Mouse (Mus musculus): ENCODE measurements around the gene Dysf. TPM values are rescaled to one million over a fixed set of nuclear protein-coding genes. Genes with fewer than 3 reads are reported as not detected.

Dysf gene
- total RNA-seq, 1 experiment from 2014 or later = not detected

DNA sequence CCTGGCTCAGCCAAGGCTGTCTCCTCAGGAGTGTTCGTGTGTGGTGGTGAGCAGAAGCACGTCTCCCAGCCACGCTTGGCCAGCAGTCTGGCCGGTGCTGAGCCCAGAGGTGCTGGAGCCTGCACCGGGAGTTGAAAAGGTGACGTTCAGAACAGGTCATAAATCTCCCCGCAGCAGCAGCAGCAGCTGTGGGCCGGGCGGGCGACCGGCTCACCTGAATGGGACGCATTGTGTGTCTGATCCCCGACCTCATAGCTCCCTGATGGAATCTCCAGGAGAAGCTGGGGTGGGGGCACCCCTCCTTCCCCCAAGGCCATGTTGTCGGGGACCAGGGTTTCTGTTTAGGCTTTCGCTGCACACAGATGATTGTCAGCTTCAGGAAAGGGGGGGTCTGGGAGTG is 93.6 kb downstream of the Dysf start:
- ATAC-seq (replicated peaks; ENCODE audit: insufficient number of reproducible peaks, low FRiP score, low TSS enrichment, poor library complexity, severe bottlenecking) = no peak

DNA sequence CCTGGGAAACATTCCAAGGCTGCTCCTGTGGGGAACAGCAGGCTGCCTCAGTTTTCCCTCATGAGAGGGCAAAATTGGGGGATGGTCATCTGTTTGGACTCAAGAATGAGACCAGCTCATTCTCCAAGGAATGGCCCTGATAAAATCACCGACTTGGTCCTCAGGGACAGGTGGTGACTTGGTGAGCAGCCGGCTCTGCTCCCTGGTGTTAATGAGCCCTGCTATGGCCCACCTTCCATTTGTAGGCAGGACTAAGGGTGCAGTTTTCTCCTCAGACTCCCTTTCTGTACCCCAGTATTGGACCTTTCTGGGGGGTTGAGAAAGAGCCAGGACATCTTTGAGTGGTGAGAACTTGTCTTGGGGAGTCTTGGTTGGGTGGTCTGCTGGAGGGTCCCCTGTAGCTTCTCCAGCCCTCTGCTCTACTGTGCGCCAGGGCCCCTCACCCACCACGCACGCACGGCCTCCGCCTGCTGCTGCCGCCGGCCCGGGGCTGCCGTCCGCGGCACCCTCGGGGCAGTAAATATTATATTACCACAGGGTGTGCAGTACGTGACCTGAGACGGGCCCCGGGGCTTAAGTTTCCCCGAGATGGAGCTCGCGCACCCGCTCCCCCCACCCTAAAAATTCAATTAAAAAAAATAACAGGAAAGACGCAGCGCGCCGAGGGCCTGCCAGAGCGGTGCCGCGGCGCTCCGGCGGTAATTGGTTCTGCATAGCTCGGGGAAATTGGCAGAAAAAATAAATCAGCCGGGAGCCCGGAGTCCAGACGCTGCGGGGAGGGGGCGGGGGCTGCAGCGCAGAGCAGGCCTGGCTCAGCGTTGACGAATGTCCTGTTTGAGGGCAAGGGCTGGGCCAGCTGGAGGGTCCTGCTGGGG is 97.0 kb downstream of the Dysf start:
- no peak for ATAC-seq (replicated peaks; ENCODE audit: insufficient number of reproducible peaks, low FRiP score, low TSS enrichment, poor library complexity, severe bottlenecking)

DNA sequence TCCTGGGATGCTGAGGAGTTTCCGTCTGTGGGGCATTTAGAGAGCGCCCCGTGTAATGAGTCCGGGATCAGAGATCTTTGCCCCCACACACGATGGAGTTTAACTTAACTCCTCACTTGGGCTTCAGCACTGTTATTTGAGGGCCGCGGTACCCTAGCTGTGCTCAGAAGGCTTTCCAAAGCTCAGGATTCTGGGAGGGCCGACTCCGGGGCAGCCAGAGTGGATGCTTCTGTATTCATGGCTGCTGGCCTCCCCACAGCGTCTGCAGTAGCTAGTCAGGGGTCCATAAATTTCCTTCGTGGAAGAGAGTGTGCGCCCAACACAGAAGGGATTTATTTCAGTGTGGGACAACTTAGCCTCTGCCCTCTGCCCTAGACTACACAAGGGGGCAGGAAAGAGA is 97.7 kb downstream of the Dysf start:
- no peak for ATAC-seq (replicated peaks; ENCODE audit: insufficient number of reproducible peaks, low FRiP score, low TSS enrichment, poor library complexity, severe bottlenecking)

DNA sequence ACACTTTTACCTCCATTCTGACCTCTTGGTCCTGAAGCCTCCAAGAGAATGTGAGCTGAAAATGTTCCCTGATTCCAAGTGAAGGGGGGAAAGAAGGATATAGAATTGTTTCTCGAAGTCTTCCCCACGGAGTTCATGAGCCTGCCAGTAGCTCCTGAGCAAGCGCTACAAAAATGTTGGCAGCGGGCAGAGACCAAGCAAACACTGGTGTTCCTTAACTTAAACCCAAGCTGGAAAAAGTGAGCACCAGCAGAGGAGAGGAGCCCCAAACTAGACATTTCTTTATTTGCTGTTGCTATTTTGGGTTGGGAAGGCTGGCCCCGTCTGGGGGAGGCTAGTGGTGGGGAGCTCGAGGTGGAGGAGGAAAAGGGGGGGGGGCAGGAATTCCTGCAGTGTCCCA is 102.0 kb downstream of the Dysf start:
- ATAC-seq (replicated peaks; ENCODE audit: insufficient number of reproducible peaks, low FRiP score, low TSS enrichment, poor library complexity, severe bottlenecking) = no peak

DNA sequence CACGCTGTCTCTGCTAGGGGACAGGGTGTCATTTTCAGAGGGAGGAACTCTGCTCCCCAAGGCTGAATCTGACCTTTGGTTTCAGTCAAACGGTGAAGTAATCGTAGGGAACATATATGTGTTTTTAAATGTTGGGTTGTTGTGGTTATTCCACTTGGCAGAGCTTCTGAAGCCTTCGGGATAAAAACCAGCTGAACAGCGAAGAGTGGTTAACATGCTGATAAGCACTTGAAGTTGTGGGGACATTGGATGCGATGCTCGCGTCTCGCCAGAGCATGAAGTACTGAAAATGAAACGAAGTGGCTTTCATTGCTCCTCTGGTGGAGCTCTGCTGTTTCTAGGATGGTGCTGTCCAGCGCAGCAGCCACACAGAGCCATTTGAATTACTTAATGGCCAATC is 102.7 kb downstream of the Dysf start:
- ATAC-seq (replicated peaks; ENCODE audit: insufficient number of reproducible peaks, low FRiP score, low TSS enrichment, poor library complexity, severe bottlenecking) = no peak

DNA sequence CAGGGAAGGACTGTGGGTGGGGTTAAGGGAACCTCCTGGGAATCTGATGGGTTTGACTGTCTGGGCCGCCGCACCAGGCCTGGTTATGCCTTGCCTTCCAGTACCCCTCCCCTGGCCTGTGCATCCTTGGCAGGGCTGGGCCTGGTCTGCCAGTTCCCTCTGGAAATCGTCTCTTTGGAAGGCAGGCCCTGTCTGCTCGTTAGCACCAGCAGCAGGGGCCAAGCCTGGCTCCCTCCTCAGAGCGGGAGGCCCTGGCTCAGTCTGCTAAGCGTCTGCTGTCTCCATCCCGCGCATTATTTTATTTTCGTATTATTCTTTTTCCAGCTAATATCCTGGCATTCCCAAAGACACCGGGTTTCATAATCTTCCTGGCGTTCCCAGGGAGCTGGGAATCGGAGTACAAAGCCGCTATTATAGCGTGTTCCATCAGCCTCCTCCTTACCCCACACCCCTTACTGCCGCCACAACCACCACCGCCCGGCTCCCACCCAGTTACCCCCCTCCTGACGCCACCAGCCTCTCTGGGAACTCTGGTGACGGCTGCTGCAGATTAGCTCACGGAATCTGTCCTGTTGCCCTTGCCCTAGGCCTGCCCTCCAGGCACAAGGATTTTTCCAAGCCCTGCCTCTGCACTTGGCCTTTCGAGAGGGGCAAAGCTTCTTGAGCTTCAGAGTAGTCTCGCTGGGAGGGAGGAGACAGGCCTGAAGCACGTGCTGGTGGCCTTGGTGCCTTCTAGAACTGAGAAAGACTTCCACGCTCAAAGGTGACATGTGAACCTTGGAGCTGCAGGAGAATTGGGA is 111.5 kb downstream of the Dysf start:
- no peak for ATAC-seq (replicated peaks; ENCODE audit: insufficient number of reproducible peaks, low FRiP score, low TSS enrichment, poor library complexity, severe bottlenecking)

DNA sequence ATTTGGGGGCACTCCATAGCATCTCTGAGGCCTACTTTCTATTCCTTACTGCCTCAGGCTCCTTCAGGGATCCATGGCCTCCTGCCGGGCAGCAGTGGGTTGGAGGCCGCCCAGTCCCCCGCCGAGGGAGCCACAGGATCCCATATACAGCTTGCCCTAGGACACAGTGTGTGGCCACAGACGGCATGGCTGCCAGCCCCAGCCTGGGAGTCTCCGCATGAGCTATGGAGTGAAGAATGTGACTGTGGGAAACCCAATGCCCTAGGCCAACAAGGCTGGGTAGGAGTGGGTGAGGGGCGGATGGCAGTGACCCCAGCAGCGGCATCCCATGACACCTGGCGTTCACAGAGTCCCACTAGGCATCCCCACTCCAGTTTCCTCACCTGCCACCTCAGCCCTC is 116.2 kb downstream of the Dysf start:
- no peak for ATAC-seq (replicated peaks; ENCODE audit: insufficient number of reproducible peaks, low FRiP score, low TSS enrichment, poor library complexity, severe bottlenecking)

DNA sequence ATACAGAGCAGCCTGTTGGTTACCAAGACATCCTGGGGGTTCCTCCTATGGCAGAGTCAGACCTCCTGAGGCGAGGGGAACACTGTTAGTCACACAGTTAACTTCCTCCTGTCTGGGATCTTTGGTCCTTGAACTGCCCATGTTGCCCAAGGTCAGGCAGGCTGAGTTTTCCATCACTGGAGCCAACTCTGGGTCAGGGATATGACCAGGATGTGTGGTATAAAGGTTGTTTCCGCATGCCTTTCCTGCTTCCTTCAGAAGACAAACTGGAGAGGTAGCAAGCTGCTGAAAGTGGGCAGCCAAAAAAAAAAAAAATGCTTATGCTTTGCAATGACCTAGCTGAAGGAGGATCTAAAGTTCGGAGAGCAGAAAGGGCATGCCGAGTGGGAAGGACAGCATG is 116.7 kb downstream of the Dysf start:
- ATAC-seq (replicated peaks; ENCODE audit: insufficient number of reproducible peaks, low FRiP score, low TSS enrichment, poor library complexity, severe bottlenecking) = no peak

DNA sequence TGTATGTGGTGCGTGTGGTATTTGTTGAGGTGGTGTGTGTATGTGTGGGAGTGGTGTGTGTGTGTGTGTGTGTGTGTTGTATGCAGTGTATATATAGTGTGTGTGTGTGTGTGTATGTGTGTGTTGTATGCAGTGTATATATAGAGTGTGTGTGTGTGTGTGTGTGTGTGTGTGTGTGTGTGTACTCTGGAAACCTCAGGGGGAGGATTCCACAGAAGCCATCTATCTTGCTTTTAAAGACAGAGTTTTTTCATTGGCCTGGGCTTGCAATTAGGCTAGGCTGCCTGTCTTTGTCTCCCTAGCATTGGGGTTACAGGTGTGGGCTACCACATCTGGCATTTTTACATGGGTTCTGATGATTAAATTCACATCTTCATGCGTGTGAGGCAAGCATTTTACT is 119.8 kb downstream of the Dysf start:
- ATAC-seq (replicated peaks; ENCODE audit: insufficient number of reproducible peaks, low FRiP score, low TSS enrichment, poor library complexity, severe bottlenecking) = no peak

DNA sequence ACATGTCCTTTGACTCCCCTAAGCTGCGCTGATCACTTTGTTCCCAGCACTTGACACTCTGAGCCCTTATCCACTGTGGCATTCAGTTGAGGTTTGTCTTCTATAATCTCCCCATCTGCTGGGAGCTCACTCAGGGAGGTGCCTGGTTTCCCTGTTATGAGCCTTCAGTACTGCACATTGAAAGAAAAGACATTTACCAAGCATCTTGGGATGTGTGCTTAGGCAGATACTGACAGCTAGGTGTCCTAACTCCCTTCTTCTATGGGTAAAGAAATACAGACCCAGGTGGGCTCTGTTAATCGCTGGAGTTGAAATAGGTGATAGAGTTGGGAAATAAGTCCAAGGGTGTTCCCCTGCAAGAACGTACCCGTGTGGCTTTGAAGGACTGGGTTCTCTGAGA is 122.5 kb downstream of the Dysf start:
- ATAC-seq (replicated peaks; ENCODE audit: insufficient number of reproducible peaks, low FRiP score, low TSS enrichment, poor library complexity, severe bottlenecking) = no peak

DNA sequence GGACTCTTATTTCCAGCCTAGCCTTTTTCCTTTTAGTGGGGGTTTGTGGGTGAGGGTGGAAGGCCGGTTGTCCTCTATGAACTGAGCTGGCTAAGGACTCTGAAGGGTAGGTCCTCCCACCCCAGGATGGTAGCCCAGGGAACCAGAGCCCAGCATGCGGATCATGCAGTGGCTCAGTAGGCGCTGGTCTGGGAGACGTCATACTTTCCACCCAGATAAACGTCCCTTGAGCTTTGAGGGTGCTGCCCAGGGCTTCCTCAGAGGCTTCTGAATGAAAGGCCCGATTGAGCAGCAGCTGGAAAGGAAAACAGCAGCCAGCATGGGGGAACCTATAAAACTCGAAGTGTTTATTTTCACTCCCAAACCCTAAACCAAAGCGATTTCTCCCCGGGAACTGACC is 123.1 kb downstream of the Dysf start:
- no peak for ATAC-seq (replicated peaks; ENCODE audit: insufficient number of reproducible peaks, low FRiP score, low TSS enrichment, poor library complexity, severe bottlenecking)

DNA sequence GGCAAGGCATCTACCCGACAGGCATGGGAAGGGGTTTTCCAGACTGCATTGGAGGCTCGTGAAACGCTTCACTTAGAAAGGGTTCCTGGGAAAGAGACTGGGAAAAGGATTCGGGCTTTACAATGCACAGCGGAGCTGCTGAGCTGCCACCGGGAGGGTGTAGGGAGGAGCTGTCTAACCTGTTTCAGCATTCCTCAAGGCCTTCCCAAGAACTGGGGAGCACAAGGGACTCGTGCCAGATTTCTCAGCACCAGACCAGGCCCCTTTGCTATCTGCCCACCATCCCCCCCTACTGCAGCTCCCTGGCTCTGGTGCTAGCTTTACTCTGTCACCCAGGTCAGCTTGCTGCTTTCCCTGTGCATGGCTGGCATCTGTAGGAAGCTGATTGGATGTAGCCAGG is 124.7 kb downstream of the Dysf start:
- no peak for ATAC-seq (replicated peaks; ENCODE audit: insufficient number of reproducible peaks, low FRiP score, low TSS enrichment, poor library complexity, severe bottlenecking)

DNA sequence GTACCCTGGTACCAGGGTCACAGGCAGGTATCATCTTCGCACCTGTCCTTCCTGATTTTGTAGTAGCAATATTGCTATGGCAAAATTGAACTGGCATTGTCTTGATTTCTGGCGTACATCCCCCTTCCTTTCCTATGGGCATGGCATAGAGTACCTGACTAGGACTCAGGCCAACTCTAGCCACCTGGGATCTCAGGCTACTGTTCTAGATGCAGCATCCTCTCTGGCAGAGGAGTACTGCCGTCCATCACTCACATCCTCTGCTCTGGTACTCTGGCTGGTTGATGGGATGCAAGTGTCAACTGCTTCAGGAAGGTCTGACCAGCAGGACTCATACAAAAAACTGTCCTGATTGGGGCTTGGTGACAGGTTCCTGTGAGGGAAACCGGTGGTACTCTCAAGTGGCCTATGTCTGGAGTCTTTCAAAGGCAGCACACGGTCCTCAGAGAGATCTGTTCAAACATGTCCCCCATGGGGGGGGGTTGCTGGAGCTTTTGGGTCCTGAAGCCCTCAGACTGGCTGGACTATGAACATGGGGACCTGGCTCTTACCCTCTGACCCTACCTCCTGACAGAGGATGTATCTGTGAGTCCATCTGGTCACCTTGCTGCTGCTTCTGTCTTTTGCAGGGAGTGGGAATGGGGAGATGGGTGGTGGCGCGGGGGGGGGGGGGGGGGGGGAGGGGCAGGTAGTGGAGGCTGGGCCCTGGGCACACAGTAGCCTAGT is 125.8 kb downstream of the Dysf start:
- ATAC-seq (replicated peaks; ENCODE audit: insufficient number of reproducible peaks, low FRiP score, low TSS enrichment, poor library complexity, severe bottlenecking) = no peak

DNA sequence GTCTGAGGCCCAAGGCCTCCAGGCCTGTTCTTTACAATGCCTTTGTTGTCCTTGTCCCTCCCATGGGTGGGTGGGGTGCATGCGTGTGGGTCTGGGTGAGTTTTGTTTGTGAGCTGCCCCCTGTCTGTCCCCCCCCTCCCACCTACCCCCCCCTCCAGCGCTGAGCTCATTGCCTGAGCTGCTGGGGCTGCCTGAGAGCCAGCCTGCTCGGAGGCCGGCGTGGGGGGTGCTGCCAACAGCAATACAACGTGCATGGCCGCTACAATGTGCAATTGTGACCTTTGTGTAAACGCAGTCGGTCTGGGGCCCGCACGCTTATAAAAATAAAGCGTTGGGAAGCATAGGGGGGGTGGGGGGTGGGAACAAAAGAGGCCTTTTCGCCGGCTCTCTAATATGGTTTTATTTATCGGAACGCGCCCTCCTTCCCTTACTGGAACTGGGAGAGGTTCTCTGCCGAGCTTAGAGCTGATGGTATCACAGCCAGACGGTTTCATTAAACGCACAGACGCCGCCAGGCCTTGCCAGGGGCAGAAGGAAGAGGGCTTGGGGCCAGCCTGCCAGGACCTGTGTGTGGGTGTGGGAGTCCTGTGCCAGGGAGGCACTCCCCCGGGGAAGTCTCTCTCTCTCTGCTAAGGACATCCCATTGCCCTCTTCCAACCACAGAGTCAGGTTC is 126.5 kb downstream of the Dysf start:
- ATAC-seq (replicated peaks; ENCODE audit: insufficient number of reproducible peaks, low FRiP score, low TSS enrichment, poor library complexity, severe bottlenecking) = no peak

DNA sequence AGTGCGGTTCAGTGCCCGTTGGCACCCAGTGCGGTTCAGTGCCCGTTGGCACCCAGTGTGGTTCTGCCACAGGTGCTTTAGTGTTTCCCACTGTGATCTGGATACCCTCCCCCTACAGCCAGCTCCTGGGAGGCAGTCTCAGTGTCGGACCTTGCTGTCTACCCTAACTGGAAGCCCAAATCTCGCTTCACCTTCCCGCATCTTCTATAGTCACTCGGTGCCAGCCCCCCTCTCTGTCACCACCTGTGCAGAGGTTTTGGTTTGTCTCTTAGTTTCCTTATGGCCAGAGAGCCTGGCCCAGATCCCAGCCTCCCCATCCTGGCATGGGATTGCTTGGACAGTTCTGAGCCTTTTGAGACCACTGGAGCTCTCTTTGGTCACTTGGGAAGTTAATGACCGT is 127.3 kb downstream of the Dysf start:
- ATAC-seq (replicated peaks; ENCODE audit: insufficient number of reproducible peaks, low FRiP score, low TSS enrichment, poor library complexity, severe bottlenecking) = no peak

DNA sequence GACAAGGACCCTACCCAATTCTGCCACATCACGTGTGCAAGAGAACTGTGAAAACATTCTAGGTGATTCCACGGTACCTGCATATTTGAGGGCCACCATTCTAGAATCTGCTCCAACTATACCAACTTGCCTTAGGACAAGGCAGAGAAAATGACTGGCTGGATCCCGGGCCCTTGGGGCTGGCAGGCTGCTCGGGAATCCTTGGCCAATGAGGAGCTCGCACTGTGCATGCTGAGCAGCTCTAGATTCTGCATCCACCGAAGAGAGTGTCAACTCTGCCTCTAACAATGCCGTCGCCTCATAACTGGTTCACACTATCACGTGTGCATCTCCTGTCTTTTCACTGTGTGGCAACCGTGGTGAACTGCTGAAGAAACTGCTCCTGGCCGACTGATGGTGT is 128.0 kb downstream of the Dysf start:
- ATAC-seq (replicated peaks; ENCODE audit: insufficient number of reproducible peaks, low FRiP score, low TSS enrichment, poor library complexity, severe bottlenecking) = no peak

DNA sequence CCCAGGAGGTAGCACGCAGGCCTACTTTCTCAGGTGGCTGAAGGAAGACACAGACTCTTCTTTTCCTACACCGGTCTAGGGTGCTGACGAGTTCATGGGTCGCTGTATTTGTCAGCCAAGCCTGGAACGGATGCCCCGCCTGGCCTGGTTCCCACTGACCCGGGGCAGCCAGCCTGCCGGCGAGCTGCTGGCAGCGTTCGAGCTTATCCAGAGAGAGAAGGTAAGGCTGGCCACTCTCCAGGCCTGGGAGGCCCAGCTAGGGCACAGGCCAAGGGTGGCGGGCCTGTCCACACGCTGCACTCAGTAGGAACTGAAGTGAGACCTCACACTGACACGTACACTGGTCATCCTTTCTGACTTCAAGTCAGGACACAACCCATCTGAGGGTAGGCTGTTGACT is 131.5 kb downstream of the Dysf start:
- ATAC-seq (replicated peaks; ENCODE audit: insufficient number of reproducible peaks, low FRiP score, low TSS enrichment, poor library complexity, severe bottlenecking) = no peak

DNA sequence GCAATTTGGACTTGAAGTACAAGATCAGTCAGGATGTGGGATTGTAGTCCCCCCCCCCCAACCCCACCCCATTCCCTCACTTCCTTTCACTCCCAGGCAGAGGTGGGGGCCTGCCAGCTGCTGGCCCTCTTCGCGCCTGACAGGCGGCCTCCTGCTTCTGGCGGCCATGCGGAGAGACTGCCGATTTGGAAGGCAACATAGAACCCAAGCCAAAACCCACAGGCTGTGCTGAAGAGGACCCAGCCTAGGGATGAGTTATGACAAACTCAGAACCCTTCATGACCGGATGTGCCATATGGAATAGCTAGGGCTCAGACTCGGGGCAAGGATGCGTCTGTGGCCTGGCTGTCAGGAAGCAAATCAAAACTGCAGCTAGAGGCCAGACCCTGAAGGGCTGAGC is 134.1 kb downstream of the Dysf start:
- no peak for ATAC-seq (replicated peaks; ENCODE audit: insufficient number of reproducible peaks, low FRiP score, low TSS enrichment, poor library complexity, severe bottlenecking)

DNA sequence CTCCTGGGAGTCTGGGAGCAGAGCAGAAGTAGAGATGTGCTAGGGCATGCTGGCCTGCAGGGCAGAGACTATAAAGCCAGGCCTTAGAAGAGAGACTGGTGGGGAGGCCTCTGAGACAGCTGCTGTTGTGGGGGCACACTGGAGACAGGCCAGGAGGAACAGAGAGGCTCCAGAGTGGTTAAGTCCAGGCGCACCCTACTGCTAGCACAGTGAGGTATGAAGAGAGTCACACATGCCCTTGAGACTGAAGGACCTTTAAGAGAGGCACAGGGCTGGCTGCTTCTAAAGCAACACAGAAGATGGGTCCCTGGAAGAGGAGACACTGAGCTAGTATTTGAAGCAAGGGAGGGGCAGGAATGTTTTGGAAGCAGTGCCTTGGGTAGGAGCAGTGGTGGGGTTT is 134.9 kb downstream of the Dysf start:
- no peak for ATAC-seq (replicated peaks; ENCODE audit: insufficient number of reproducible peaks, low FRiP score, low TSS enrichment, poor library complexity, severe bottlenecking)
